Mouse (Mus musculus): Measurements from ENCODE around the gene Vcl.

- no peak for TF ChIP-seq POLR2A (IDR thresholded peaks at IDR 0.05; ENCODE audit: low read depth, low read length)
- TF ChIP-seq CTCF (IDR thresholded peaks at IDR 0.05; ENCODE audit: extremely low read depth, insufficient read depth, insufficient read length, insufficient replicate concordance) = no peak
Observed at GRCm38 (mm10) chr14:20903137-20903536, 26.1 kb upstream of the Vcl start.
